Mouse (Mus musculus): ENCODE results near the gene Slc39a11. TPM values are rescaled to one million over a fixed set of nuclear protein-coding genes. Genes with fewer than 3 reads are reported as not detected.

Slc39a11 gene
- total RNA-seq (2015; ENCODE audit: low replicate concordance) (6.3 and 13.6 TPM in 2 replicates), total RNA-seq (2017; ENCODE audit: low replicate concordance) (5.7 and 7.5 TPM in 2 replicates)

DNA sequence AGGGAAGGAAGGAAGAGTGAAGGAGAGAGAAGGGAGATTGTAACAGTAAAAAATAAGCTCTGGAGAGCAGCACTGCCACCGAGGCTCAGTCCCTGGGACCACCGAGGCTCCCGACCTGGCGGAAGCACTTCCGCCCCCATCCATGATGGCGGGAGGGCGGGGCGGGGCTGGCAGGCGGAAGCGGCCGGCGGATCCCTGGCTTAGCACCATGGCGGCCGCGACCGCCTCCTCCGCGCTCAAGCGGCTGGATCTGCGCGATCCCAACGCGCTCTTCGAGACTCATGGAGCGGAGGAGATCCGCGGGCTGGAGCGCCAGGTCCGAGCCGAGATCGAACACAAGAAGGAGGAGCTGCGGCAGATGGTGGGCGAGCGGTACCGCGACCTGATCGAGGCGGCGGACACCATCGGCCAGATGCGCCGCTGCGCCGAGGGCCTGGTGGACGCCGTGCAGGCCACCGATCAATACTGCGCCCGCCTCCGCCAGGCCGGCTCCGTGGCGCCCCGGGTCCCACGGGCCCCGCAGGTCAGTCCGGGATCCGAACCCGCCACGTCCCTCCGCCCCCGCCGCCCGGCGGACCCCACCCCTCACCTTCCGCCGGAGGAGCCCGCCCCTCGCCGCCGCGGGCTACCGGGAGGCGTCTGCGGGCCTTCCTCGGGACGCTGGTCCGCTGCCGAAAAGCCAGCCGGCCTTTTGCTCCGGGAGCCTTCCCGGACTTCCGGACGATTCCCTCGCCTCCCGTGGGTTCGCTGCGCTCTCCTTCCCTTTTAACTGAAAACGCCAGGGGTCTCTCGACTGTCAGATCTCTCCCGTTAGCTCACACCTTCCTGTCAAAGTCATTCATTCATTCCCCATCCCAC is at the start of gene Slc39a11:
Slc39a11 (minus strand) TSS at position 727 of the 858 bp plus-strand sequence.
- ATAC-seq (replicated peaks; ENCODE audit: low FRiP score, poor library complexity, severe bottlenecking), result peak; percentile 53

DNA sequence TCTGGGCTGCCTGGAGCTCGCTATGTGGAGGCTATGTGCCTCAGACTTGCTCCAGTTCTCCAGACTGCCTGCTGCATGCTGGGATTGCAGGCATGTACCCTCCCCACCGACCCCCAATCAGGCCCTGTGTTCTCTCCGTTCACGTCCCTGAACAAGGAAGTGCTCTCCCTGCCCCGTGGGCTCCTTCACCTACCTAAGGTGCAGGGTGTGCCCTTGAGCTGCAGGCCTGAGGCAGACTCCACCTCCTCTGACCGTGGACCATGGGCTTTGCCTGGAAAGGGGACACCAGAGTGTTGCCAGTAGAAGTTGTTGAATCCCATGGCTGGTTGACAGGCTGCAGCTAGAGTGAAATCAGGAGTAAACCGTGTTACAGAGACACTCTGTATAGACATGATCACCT is 49.8 kb upstream of the Slc39a11 start:
- ATAC-seq (replicated peaks; ENCODE audit: low FRiP score, poor library complexity, severe bottlenecking), result no peak

- no peak for ATAC-seq (replicated peaks; ENCODE audit: low FRiP score, poor library complexity, severe bottlenecking)
These were observed 48.2 kb upstream of the Slc39a11 start for GRCm38 (mm10) chr11:113698013-113698545.

- no peak for ATAC-seq (replicated peaks; ENCODE audit: low FRiP score, poor library complexity, severe bottlenecking)
These were observed 47.7 kb upstream of the Slc39a11 start for GRCm38 (mm10) chr11:113697571-113697970.

- ATAC-seq (replicated peaks; ENCODE audit: low FRiP score, poor library complexity, severe bottlenecking), result no peak
These were observed 42.0 kb upstream of the Slc39a11 start for GRCm38 (mm10) chr11:113691851-113692250.

DNA sequence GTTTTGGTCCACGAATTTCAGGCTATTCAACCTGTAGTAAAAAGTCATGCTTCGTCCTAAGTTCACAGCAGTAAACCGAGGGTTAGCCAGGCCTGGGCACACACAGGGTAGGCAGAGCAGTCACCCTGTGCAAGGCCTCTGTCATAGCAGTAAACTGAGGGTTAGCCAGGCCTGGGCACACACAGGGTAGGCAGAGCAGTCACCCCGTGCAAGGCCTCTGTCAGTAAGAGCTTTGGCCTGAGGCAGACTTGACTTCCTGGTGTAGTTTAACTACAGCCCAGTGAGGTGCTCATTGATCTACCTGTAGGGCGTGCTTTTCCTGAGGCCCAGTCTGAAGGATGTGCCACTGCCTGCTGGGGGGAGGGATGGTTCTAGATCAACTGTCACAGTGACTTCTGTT is 41.4 kb upstream of the Slc39a11 start:
- no peak for ATAC-seq (replicated peaks; ENCODE audit: low FRiP score, poor library complexity, severe bottlenecking)

GRCm38 (mm10) chr11:113690506-113690905 is 40.6 kb upstream of the Slc39a11 start:
- ATAC-seq (replicated peaks; ENCODE audit: low FRiP score, poor library complexity, severe bottlenecking), result no peak

DNA sequence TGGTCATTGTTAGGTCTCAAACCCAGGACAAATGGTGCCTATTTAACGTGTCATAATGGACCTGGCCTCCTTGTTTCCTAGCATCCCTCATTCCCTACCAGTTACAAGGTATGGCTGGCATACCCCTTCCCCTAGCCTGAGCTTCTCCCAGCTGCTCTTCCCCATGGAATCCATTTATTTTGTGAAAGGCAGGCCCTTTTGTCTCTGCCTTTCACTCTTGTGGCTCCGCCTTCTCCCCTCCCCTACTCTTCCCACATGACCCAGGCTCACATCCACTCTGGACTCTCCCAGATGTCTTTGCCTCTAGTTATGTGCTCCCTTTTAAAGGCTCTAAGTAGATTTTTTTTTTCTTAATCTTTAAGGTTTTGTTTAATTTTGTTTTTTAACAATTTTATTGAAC is 37.2 kb upstream of the Slc39a11 start:
- ATAC-seq (replicated peaks; ENCODE audit: low FRiP score, poor library complexity, severe bottlenecking), result no peak

DNA sequence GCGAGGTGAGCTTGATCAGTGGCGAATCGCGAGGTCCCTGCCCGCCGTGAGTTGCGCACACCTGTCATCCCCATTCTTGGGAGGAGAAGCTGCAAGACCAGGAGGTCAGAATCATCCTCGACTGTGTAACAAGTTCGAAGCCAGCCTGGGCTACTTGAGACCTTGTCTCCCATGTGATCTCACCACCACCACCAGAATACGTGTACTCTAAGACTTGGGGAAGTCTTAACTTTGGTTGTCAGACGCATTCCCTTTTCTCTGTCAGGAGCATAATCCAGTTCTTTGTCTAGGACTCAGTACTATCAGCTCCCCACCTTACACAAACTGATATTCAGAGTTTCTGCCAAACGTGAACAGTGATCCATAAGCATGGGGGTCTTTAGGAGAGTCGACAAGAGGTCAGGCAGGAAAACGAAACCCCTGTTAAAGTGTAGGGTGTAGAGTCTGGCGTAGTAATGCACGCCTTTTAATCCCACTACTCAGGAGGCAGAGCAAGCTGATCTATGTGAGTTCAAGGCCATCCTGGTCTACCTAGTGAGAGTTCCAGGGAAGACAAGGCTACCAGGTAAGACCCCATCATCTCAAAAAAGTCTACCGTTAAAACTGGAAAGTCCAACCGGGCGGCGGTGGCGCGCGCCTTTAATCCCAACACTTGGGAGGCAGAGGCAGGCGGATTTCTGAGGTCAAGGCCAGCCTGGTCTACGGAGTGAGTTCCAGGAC is 35.0 kb upstream of the Slc39a11 start:
- ATAC-seq (replicated peaks; ENCODE audit: low FRiP score, poor library complexity, severe bottlenecking), result no peak

- ATAC-seq (replicated peaks; ENCODE audit: low FRiP score, poor library complexity, severe bottlenecking), result peak; percentile 76
These were observed 34.3 kb upstream of the Slc39a11 start, which contains the start of the genes Fam104a and D11Wsu47e for GRCm38 (mm10) chr11:113683957-113684706. Gene Fam104a, minus strand, starts transcription at chr11:113684155. Gene D11Wsu47e, plus strand, starts transcription at chr11:113684412.

DNA sequence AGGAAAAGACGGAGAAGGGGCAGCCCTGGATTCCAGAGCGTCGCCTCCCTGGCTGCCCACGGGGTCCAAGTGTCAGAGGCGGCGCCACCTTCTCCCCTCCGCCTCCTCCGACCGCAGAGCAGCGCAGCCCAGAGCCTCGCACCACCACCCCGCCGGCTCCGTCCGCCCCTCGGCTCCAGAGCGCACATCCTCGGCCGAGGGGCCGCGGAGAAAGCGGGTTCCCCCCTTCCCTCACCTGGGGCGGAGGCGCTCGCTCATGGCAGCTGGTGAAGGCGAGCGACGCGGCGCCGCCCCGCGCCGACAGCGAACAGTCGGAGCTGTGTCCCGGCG is 33.7 kb upstream of the Slc39a11 start:
- ATAC-seq (replicated peaks; ENCODE audit: low FRiP score, poor library complexity, severe bottlenecking), result peak; percentile 8

DNA sequence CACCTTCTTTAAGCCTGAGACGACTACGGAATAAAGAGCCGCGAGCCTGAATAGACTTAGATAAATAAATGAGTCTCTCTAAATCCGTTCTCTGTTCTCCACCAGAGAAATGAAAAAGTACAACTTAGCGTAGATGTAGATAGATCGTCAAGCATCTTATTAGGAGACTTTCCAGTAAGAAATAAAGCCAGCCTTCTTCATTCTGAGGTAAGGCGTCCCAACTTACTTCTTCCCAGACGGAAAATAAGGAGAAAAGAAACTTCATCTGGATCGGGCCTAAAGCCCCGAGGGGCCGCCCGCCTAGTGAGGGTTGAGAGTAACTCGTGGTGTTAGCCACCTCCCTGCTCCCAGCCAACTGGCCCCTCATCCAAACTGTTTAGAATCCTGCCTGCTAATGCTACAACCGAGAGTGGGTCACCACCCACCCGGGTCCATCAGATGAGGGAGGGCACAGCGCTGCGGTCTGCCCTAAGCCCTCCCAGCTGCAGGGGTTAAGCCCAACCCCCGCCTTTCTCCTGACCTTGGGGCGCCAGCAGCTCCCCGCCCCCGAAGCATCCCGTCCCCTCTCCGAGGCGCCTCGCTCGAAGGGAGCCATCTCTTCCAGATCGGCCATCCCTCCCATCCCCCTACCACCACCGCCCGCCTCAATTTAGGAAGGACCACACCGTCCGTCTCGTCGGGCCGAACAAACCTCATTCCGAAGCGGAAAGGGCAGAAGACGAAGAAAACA is 33.2 kb upstream of the Slc39a11 start:
- ATAC-seq (replicated peaks; ENCODE audit: low FRiP score, poor library complexity, severe bottlenecking), result peak; percentile 51

- no peak for ATAC-seq (replicated peaks; ENCODE audit: low FRiP score, poor library complexity, severe bottlenecking)
These were observed 32.1 kb upstream of the Slc39a11 start for GRCm38 (mm10) chr11:113681979-113682378.

DNA sequence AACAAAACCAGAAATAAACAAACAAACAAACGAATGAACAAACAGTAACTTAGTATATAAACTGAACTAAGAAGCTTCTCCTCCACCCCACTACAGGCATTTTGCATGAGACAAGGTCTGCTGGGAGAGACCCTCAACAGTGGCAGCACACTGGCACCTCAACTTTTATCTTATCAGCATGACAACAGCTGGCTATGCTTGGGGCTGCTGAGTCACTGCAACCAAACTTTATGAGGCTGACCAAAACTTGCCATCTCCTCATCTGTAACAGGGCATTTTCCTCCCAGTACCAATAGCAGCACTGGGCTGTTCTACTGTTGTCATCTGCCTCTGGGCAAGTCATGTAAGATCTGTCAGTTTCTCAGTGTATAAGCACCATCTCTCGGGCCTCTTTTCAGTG is 31.1 kb upstream of the Slc39a11 start:
- peak; percentile 70 for ATAC-seq (replicated peaks; ENCODE audit: low FRiP score, poor library complexity, severe bottlenecking)

DNA sequence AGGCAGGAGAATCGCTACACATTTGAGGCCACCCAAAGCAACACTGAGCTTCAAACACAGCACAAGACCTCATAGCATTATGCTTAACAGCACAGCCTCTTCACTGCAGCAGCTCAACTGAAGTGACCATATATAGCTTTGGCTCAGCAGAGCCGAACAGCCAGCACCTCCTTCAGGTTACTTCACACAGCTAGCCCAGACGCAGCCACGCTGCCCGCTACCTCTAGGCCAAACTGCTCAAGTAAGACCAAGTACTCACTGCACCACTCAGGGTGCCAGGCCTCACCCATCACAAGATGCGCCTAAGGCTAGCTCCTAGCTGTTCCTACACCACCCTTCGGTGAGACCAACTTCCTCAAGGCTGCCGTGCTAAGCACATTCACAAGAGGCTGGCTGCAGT is 28.5 kb upstream of the Slc39a11 start:
- no peak for ATAC-seq (replicated peaks; ENCODE audit: low FRiP score, poor library complexity, severe bottlenecking)

DNA sequence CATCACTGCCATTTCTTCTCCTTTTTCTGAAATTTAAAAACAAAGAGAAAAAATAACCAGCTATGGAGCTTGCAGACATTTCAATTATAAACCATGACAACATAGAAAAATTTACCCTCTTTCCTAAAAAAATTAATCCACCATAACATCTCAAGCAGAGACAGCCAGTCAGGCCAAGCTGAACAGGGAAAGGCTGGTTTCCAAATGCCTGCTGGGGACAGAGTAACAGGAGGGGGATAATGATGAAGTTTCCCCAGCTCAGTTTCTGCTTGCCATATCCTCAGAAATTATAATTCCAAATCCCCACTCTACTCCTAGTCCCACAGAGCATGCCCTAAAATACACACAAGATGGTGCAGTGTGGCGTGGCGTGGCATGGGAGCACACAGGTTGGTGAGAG is 27.5 kb upstream of the Slc39a11 start:
- no peak for ATAC-seq (replicated peaks; ENCODE audit: low FRiP score, poor library complexity, severe bottlenecking)

DNA sequence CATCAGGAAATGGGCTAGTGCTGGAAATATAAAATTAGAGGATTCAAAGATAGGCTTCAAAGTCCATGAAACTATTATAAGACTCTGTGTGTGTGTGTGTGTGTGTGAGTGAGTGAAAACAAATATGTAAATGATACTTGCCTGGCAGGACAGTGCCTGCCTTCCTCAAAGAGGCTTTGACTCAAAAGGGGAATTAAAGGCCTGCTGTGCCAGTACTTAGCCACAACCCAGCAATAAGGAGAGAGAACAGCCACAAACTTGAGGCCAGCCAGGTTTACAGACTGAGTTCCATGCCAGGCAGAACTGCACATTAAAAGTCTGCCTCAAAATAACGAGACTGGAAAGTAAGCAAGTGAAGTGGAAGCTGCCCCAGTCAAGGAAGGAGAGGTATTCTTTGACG is 27.0 kb upstream of the Slc39a11 start:
- no peak for ATAC-seq (replicated peaks; ENCODE audit: low FRiP score, poor library complexity, severe bottlenecking)

- no peak for ATAC-seq (replicated peaks; ENCODE audit: low FRiP score, poor library complexity, severe bottlenecking)
These were observed 24.7 kb upstream of the Slc39a11 start for GRCm38 (mm10) chr11:113674595-113674994.

DNA sequence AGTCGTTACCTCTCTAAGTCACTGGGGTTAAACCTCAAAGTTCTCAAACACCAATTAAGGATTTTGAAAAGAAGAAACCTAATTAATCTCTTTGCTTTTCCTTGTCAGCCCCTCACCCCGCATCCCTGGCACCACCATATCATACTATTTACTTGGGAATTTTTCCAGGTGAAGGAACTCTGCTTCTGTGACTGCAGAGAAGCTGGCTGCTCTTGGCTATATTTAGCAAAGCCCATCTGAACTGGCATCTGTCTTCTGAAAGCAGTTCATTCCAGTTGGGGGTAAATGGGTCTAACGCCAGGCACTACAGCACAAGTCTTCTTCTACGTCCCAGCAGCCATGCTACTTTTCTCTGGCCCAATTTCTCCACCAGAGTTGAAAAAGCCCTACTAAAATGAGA is 23.7 kb upstream of the Slc39a11 start:
- no peak for ATAC-seq (replicated peaks; ENCODE audit: low FRiP score, poor library complexity, severe bottlenecking)
